Mouse (Mus musculus) embryonic facial prominence, embryonic 13.5 days (tissue): ENCODE results near the gene Mcf2l. TPM values are rescaled to one million over a fixed set of nuclear protein-coding genes. Genes with fewer than 3 reads are reported as not detected.
A peak's percentile ranks its signal among the peaks of the same experiment; 100 is the strongest.

Experiments used
- ATAC-seq: fragments of 200-750 bp; cut with Nextera tagmentation; 2 replicates; pipeline ENCODE4 v1.8.0; 2017; ENCODE audit warnings: low read depth; ENCODE audit not compliant: insufficient number of reproducible peaks, insufficient read depth, low FRiP score, low TSS enrichment
- H3K27ac ChIP-seq: fragments of 300-500 bp; sonication (generic); 2 replicates; pipeline ENCODE4 v1.5.1; 2015; ENCODE audit warnings: moderate library complexity, mild to moderate bottlenecking, inconsistent platforms
- H3K27me3 ChIP-seq: fragments of 300-500 bp; sonication (generic); 2 replicates; pipeline ENCODE4 v1.6.1; 2015; ENCODE audit warnings: mild to moderate bottlenecking, inconsistent platforms
- H3K36me3 ChIP-seq: fragments of 300-500 bp; sonication (generic); 2 replicates; pipeline ENCODE4 v1.6.1; 2015; ENCODE audit warnings: mild to moderate bottlenecking, inconsistent platforms
- H3K4me1 ChIP-seq: fragments of 300-500 bp; sonication (generic); 2 replicates; pipeline ENCODE4 v1.6.1; 2015; ENCODE audit warnings: inconsistent platforms
- H3K4me2 ChIP-seq: fragments of 300-500 bp; sonication (generic); 2 replicates; pipeline ENCODE4 v1.6.1; 2015; ENCODE audit warnings: moderate library complexity, mild to moderate bottlenecking, inconsistent platforms
- H3K4me3 ChIP-seq: fragments of 300-500 bp; sonication (generic); 2 replicates; pipeline ENCODE4 v1.5.1; 2015; ENCODE audit warnings: mild to moderate bottlenecking, inconsistent platforms
- H3K9ac ChIP-seq: fragments of 300-500 bp; sonication (generic); 2 replicates; pipeline ENCODE4 v1.6.1; 2015; ENCODE audit warnings: mild to moderate bottlenecking, inconsistent platforms
- H3K9me3 ChIP-seq: fragments of 300-500 bp; sonication (generic); 2 replicates; pipeline ENCODE4 v1.6.1; 2016; ENCODE audit warnings: inconsistent platforms
- WGBS: fragments of 180-500 bp; shearing (Covaris S2); methylation state at CpG from one replicate; pipeline ENCODE4 v1.1.7; 2015; ENCODE audit warnings: mixed read lengths; 5-methylcytosine and 5-hydroxymethylcytosine counted together
- polyA plus RNA-seq: library from polyadenylated mRNA; unstranded; fragments of >200 nt; fragmentation: Nextera tagmentation; extraction: Ambion mirVana; gene quantifications from 2 replicates; pipeline ENCODE4 v1.2.1, GENCODE M21; 2015

The Mcf2l gene
- polyA plus RNA-seq, 1 experiment from 2014 or later: 13.1 TPM

DNA sequence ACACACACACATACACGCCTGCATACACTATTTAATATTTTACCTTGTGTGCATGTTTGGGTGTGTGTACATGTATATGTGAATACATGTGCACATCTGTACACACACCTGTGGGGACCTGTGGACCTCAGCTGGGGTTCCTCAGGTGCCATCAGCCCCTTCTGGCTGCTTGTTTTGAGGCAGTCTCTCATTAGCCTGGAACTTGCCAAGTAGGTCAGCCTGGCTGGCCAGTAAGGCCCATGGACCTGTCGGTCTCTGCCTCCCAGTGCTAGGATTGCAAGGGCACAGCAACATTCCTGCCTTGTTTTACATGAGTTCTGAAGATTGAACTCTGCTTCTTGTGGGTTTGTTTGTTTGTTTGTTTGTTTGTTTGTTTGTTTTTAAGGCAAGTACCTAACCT lies 87.0 kb downstream of the Mcf2l start:
- WGBS: 96% methylated on average over 2 of the region's 2 CpGs
- peaks cover 11% of the 10 kb centered on the region for H3K4me1 ChIP-seq

DNA sequence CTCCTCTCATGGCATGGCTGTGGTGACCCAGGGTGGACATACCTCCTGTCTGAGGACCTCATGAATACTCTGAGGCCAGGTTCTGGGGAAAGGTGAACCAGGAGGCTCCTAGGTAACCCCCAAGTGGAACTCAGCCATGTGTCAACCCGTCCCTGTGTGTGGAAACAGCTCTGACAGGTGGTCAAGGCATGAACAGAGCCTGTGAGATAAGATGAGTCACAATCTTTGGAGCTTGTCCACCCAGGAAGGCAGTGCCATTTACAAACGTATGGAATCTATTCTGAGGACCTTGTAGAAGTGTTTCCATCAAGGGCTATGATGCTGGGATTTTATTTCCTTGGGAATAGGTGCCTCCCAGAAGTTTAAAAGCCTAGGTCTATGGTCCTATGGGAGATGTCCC lies 87.6 kb downstream of the Mcf2l start:
- Histone ChIP-seq H3K9me3 (no peaks in the 10 kb centered on the region), H3K4me2 (no peak overlapping the region), H3K27ac (no peak overlapping the region), H3K27me3 (no peaks in the 10 kb centered on the region), H3K4me3 (no peak overlapping the region), H3K9ac (no peak overlapping the region), H3K36me3 (peaks cover 23% of the 10 kb centered on the region), H3K4me1 (peaks cover 11% of the 10 kb centered on the region)
- WGBS: 53% methylated on average over 2 of the region's 2 CpGs
- no peak for ATAC-seq

More for the DNA sequence above, 87.0 kb downstream of the Mcf2l start:
- Histone ChIP-seq H3K9ac (no peak overlapping the region), H3K9me3 (no peaks in the 10 kb centered on the region), H3K27ac (no peak overlapping the region), H3K4me2 (no peak overlapping the region), H3K4me3 (no peak overlapping the region), H3K27me3 (no peaks in the 10 kb centered on the region), H3K36me3 (peaks cover 17% of the 10 kb centered on the region)
- ATAC-seq: no peak

DNA sequence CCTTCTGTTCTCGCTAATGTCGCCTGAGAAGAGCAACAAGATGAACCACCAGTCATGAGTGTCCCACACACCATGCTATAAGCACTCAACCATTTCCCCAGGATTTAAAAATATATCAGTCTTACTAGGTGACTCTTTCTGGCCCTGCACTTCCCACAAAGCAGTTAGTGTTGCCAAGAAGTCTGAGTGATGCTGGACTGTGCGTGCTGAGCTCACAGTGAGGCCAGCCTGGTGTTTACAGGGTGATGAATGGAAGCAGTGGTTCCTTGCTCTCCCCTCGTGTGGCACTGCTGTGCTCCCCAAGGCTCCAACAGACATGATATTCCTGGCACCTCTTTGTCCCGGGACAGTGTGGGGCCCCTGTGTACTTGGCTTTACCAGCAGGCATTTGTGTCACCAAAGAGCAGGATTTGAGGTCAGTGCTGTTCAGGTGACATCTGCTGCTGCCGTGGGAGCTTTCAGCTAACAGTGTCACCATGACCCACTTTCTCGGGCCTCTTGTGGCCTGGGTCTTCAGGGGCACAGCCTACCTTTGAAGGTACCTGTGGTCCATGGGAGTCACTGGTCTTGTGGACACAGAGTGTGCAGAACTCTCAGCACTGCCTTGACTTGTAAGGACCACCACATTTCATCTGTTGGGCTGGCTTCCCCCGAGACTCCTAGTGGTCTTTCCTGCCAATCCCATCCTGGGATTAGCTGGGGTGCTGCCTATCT lies 88.4 kb downstream of the Mcf2l start:
- Histone ChIP-seq H3K4me3 (no peak overlapping the region), H3K36me3 (peaks cover 24% of the 10 kb centered on the region), H3K9ac (peak overlapping the region; percentile 37; the same call in 1 of the 2 replicates), H3K4me1 (peaks cover 8% of the 10 kb centered on the region), H3K4me2 (no peak overlapping the region), H3K27me3 (no peaks in the 10 kb centered on the region), H3K9me3 (no peaks in the 10 kb centered on the region), H3K27ac (no peak overlapping the region)
- ATAC-seq: no peak
- 70% methylated on average over 8 of the region's 8 CpGs for WGBS

DNA sequence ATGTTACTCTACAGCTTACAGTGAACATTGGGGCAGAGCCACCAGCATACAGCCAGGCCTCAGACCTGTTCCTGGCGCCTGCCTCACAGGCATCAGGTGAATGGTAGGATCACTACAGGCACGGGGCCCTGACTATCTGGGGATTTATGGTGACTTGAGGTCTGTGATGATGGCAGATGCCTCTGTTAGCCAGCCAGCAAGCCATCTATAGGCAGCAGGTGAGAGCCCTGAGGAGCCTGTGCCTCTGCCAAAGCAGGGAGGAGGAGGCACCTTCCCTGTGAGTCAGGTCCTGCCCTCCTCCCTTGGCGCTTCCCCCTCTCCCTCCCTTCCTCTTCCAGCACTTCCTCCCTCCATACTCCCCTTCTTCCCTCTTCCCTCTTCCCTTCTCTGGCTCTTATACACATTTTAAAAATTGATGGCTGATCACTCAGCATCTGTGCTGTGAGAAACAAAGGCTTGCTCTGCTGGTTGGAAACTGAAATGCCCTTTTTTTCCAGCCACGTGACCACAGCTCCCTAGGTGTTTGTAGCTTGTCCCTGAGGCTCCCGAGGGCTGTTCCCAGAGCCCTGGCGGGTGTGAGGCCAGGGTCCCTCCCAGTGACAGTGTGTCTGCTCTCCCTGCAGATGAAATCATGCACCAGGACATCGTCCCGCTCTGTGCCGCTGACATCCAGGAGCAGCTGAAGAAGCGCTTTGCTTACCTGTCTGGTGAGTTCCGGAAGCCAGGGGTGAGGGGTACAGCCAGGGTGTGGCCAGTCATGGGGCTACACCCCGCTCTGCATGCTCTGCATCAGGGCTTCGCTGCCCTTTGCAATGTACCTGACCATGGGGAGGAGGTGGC lies 89.2 kb downstream of the Mcf2l start:
- Histone ChIP-seq H3K9me3 (no peaks in the 10 kb centered on the region), H3K4me3 (no peak overlapping the region), H3K4me1 (peaks cover 4% of the 10 kb centered on the region; the same call in 1 of the 2 replicates), H3K27me3 (no peaks in the 10 kb centered on the region), H3K9ac (peak overlapping the region; percentile 37; the same call in 1 of the 2 replicates), H3K4me2 (no peak overlapping the region), H3K27ac (no peak overlapping the region), H3K36me3 (peaks cover 24% of the 10 kb centered on the region)
- no peak for ATAC-seq
- 64% methylated on average over 13 of the region's 13 CpGs for WGBS

DNA sequence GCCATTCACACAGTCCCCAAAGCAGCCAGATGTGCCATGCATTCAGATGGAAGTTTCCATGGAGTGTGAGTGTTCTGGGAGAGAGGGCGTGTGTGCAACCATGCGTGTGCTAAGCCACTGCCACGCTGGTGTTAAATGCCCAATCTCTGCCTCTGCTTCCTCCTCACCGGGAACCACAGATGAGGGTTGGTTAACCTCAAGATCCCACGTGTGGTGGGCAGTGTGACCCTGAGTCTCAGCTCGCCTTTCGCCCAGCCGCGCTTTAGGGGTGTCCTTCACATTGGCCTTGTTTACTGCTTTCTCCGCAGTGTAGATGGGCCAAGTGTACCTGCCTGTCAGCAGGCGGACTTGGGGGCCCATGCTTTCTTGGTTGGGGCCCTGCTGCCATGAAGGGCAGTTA lies 102.7 kb downstream of the Mcf2l start:
- H3K4me1 ChIP-seq: 0 out of 2 replicates have a peak, but pooled peaks cover 4% of the 10 kb centered on the region

DNA sequence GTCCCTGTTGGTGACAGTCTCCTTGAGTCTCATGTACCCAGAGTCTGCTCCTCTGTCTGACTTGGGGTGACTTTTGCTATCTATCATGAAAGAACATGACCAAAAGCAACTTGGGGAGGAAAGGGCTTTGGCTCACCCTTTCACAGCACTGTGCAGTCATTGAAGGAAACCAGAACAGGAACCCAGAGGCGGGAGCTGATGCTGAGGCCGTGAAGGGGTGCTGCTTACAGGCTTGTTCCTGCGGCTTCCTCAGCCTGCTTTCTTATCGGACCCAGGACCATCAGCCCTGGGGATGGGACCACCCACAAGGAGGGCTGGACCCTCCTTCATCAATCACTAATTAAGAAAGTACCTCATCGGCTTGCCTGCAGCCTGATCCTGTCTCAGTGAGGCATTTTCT lies 103.1 kb downstream of the Mcf2l start:
- 58% methylated on average over 5 of the region's 5 CpGs for WGBS
- no peak overlapping the region for H3K27ac ChIP-seq
- H3K27me3 ChIP-seq: no peaks in the 10 kb centered on the region
- peaks cover 40% of the 10 kb centered on the region for H3K36me3 ChIP-seq
- no peak for ATAC-seq
- 0 out of 2 replicates have a peak, but pooled peaks cover 4% of the 10 kb centered on the region for H3K4me1 ChIP-seq
- H3K4me3 ChIP-seq: no peak overlapping the region
- H3K9me3 ChIP-seq: no peaks in the 10 kb centered on the region
- H3K9ac ChIP-seq: no peak overlapping the region
- no peak overlapping the region for H3K4me2 ChIP-seq

More for the DNA sequence above, 102.7 kb downstream of the Mcf2l start:
- ATAC-seq: no peak
- Histone ChIP-seq H3K27me3 (no peaks in the 10 kb centered on the region), H3K9ac (no peak overlapping the region), H3K4me3 (no peak overlapping the region), H3K9me3 (no peaks in the 10 kb centered on the region), H3K36me3 (peaks cover 38% of the 10 kb centered on the region), H3K27ac (no peak overlapping the region), H3K4me2 (no peak overlapping the region)
- 85% methylated on average over 11 of the region's 11 CpGs for WGBS

DNA sequence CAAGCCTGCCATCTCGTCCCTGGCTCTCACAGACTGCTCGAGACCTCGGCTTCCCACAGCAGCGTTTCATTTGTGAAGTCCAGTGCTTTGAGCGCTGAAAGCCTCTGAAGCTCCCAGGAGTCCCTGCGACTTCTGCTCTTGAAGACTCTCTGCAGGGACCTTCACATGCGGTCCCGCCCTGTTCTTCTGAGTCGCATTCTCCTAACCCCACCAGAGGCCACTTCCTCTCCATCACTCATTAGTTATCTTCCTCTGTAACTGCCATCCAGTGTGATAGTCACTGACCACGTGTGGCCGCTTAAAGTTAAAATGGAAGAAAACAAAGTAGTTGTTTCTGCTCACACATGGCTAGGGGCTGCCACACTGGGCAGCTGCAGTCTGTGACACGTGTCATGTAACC lies 103.7 kb downstream of the Mcf2l start:
- 82% methylated on average over 12 of the region's 12 CpGs for WGBS

DNA sequence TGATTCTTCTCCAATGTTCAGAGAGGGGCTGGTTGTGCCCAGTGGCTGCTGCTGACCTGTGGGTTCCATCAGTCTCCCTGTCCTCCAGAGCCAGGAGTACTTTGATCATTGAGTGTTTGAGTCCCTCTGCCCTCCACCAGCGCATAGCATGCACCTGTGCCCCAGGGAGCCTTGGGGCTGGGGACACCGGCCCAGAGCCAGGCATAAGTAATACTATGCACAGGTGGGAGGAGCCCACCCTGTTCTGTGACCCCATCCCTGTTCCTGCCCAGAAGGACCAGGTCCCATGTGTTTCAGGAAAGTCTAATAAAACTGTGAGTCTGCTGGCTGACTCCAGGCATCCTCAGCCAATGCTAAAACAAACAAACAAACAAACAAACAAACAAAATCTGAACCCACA lies 104.7 kb downstream of the Mcf2l start:
- H3K4me2 ChIP-seq: no peak overlapping the region

More for the DNA sequence above, 103.7 kb downstream of the Mcf2l start:
- Histone ChIP-seq H3K4me2 (no peak overlapping the region), H3K9me3 (no peaks in the 10 kb centered on the region), H3K36me3 (peaks cover 43% of the 10 kb centered on the region), H3K4me1 (0 out of 2 replicates have a peak, but pooled peaks cover 4% of the 10 kb centered on the region), H3K4me3 (no peak overlapping the region), H3K27ac (no peak overlapping the region), H3K27me3 (no peaks in the 10 kb centered on the region), H3K9ac (no peak overlapping the region)
- ATAC-seq: no peak

DNA sequence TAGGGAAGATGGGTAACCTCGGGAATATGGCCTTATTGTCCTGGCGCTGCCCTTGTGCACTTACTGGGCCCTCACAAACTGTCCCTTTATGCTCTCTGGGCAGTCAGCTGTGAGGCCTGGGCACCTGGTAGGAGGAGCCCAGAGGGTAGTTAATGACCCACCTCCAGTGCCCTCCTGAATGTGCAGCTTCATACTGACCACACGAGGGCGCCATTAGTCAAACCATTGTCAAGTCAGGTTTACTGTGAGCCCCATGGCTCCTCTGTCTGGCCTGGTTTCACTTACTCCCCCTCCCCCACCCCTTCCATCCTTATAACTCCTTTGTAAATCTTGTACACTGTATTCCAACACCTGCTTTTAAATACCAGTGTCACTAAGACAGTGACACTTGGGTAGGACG lies 105.1 kb downstream of the Mcf2l start:
- Histone ChIP-seq H3K4me3 (no peak overlapping the region), H3K4me1 (0 out of 2 replicates have a peak, but pooled peaks cover 4% of the 10 kb centered on the region), H3K4me2 (no peak overlapping the region), H3K36me3 (peaks cover 34% of the 10 kb centered on the region), H3K27me3 (no peaks in the 10 kb centered on the region), H3K9me3 (no peaks in the 10 kb centered on the region), H3K27ac (no peak overlapping the region), H3K9ac (0 out of 2 replicates have a peak overlapping the region, but pooled peaks have one; percentile 21)
- WGBS: 25% methylated on average over 5 of the region's 5 CpGs
- no peak for ATAC-seq

More for the DNA sequence above, 104.7 kb downstream of the Mcf2l start:
- Histone ChIP-seq H3K9me3 (no peaks in the 10 kb centered on the region), H3K9ac (no peak overlapping the region), H3K27ac (no peak overlapping the region), H3K36me3 (peaks cover 38% of the 10 kb centered on the region), H3K4me1 (0 out of 2 replicates have a peak, but pooled peaks cover 4% of the 10 kb centered on the region), H3K27me3 (no peaks in the 10 kb centered on the region), H3K4me3 (no peak overlapping the region)
- no peak for ATAC-seq
- 57% methylated on average over 2 of the region's 2 CpGs for WGBS

DNA sequence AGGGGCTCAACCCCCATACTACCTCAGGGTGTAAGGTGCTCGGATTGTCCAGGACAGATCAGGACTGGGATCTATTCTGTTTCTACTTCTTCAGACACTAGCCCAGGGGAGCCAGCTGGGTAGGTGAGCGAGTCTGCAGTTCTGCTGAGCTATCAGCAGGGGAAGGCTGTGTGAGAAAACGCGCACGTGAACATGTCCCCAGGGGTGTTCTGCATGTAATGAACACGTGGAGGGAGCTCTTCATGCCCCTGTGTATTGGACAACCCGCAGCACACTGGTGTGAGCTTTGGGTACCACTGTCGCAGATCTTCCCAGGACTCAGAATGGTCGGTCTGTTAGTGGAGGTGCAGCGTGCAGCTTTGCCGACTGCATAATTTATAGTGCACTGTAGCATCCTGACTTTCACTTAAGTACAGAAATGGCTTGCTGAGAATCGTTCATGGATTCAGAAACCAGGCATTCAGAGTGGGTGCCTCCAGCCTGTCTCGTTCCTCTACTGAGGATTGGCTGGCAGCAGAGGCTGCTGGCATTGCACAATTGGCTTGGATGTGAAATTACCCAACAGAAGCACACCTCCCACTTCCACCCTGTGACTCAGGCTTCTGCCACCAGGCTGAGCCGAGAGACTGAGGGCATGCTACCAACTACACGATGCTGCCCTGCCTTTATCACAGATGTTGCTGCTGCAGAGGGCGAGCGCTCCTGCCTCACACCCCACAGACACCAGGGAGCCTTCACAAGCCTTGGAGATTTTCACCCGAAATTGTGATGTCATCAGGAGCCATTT lies 110.3 kb downstream of the Mcf2l start:
- ATAC-seq: no peak
- Histone ChIP-seq H3K4me3 (no peak overlapping the region), H3K27me3 (no peaks in the 10 kb centered on the region), H3K9me3 (no peaks in the 10 kb centered on the region), H3K4me1 (0 out of 2 replicates have a peak, but pooled peaks cover 3% of the 10 kb centered on the region), H3K36me3 (peaks cover 16% of the 10 kb centered on the region; the same call in 1 of the 2 replicates), H3K27ac (no peak overlapping the region), H3K9ac (no peak overlapping the region), H3K4me2 (no peak overlapping the region)
- WGBS: 83% methylated on average over 18 of the region's 18 CpGs

DNA sequence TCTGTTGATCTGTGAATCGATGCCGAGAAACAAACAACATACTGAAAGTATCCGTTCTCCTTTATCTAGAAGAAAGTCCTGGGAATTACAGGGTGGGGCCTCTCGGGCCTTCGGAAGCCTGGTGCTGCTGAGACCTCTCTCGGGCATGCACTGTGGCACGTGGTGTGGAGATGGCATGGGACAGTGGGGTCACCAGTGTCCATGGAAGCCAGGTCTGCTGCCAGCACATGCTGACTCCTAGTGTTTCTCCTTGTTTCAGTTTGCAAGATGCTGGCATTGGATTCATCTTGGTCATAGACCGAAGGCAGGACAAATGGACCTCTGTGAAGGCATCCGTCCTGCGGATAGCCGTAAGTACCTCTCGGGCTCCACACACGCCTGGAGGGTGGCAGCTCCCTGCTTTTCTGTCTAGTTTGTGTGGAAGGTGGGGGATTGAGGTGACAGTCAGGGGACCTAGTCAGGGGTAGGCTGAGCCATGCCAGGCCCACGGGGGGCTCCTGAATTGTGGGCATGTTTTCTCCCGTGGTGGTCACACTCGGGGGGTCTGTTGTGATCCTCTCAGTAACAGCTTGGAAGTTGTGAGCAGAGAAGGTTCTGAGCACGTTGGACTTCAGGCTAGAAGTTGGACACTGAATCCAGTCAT lies 111.1 kb downstream of the Mcf2l start:
- H3K4me1 ChIP-seq: no peaks in the 10 kb centered on the region
- H3K27me3 ChIP-seq: no peaks in the 10 kb centered on the region
- peaks cover 16% of the 10 kb centered on the region; the same call in 1 of the 2 replicates for H3K36me3 ChIP-seq
- H3K4me2 ChIP-seq: no peak overlapping the region
- H3K4me3 ChIP-seq: no peak overlapping the region
- 87% methylated on average over 17 of the region's 17 CpGs for WGBS
- no peak overlapping the region for H3K9ac ChIP-seq
- ATAC-seq: no peak
- no peak overlapping the region for H3K27ac ChIP-seq
- H3K9me3 ChIP-seq: no peaks in the 10 kb centered on the region
